Mouse (Mus musculus) midbrain, embryonic 15.5 days (tissue): ENCODE measurements around the gene Cep89. TPM values are rescaled to one million over a fixed set of nuclear protein-coding genes. Genes with fewer than 3 reads are reported as not detected.

ENCODE experiments used
- ATAC-seq: fragments of 200-750 bp; cut with Nextera tagmentation; replicated peaks from 2 replicates; pipeline ENCODE4 v1.8.0; 2017; ENCODE audit warnings: moderate TSS enrichment
- H3K27ac ChIP-seq: fragments of 300-500 bp; sonication (generic); 2 replicates; pipeline ENCODE4 v1.5.1; 2015; ENCODE audit warnings: mild to moderate bottlenecking, inconsistent platforms
- H3K27me3 ChIP-seq: fragments of 300-500 bp; sonication (generic); replicated peaks from 2 replicates; pipeline ENCODE4 v1.6.1; 2015; ENCODE audit warnings: inconsistent platforms
- H3K36me3 ChIP-seq: fragments of 300-500 bp; sonication (generic); replicated peaks from 2 replicates; pipeline ENCODE4 v1.6.1; 2015; ENCODE audit warnings: inconsistent platforms
- H3K4me1 ChIP-seq: fragments of 300-500 bp; sonication (generic); 2 replicates; pipeline ENCODE4 v1.6.1; 2015; ENCODE audit warnings: inconsistent platforms
- H3K4me2 ChIP-seq: fragments of 300-500 bp; sonication (generic); 2 replicates; pipeline ENCODE4 v1.6.1; 2015; ENCODE audit warnings: inconsistent platforms, mild to moderate bottlenecking, moderate library complexity
- H3K4me3 ChIP-seq: fragments of 300-500 bp; sonication (generic); 2 replicates; pipeline ENCODE4 v1.5.1; 2015; ENCODE audit warnings: mild to moderate bottlenecking, inconsistent platforms
- H3K9ac ChIP-seq: fragments of 300-500 bp; sonication (generic); 2 replicates; pipeline ENCODE4 v1.6.1; 2015; ENCODE audit warnings: mild to moderate bottlenecking, inconsistent platforms
- H3K9me3 ChIP-seq: fragments of 300-500 bp; sonication (generic); 2 replicates; pipeline ENCODE4 v1.6.1; 2016; ENCODE audit warnings: inconsistent platforms
- whole genome bisulfite sequencing: fragments of 180-500 bp; shearing (Covaris S2); methylation state at CpG from one replicate; pipeline ENCODE4 v1.1.7; 2015; ENCODE audit warnings: mixed read lengths; 5-methylcytosine and 5-hydroxymethylcytosine counted together
- polyA plus RNA-seq: library from polyadenylated mRNA; unstranded; fragments of >200 nt; fragmentation: Nextera tagmentation; extraction: Ambion mirVana; gene quantifications from 2 replicates; pipeline ENCODE4 v1.2.1, GENCODE M21; 2015

Cep89 gene
- polyA plus RNA-seq, 1 experiment from 2014 or later, result 35.8 TPM

GRCm38 (mm10) chr7:35371096-35371495 lies 25.7 kb upstream of the Cep89 start:
- Histone ChIP-seq H3K4me3 (no peak overlapping the region), H3K27ac (no peak overlapping the region), H3K27me3 (no peaks in the 10 kb centered on the region), H3K4me2 (no peak overlapping the region), H3K36me3 (no peaks in the 10 kb centered on the region), H3K4me1 (no peaks in the 10 kb centered on the region), H3K9ac (no peak overlapping the region), H3K9me3 (no peaks in the 10 kb centered on the region; the same call in 1 of the 2 replicates)
- WGBS, result 19% methylated on average over 14 of the region's 14 CpGs
- no peak for ATAC-seq

GRCm38 (mm10) chr7:35372483-35373017 lies 24.3 kb upstream of the Cep89 start:
- Histone ChIP-seq H3K27ac (no peak overlapping the region), H3K4me3 (no peak overlapping the region), H3K4me2 (no peak overlapping the region), H3K27me3 (no peaks in the 10 kb centered on the region), H3K9me3 (no peaks in the 10 kb centered on the region; the same call in 1 of the 2 replicates), H3K4me1 (no peaks in the 10 kb centered on the region), H3K36me3 (no peaks in the 10 kb centered on the region), H3K9ac (no peak overlapping the region)
- ATAC-seq, result no peak
- 93% methylated on average over 14 of the region's 14 CpGs for WGBS

GRCm38 (mm10) chr7:35373146-35373989 lies 23.5 kb upstream of the Cep89 start:
- no peak for ATAC-seq
- no peak overlapping the region for H3K4me2 ChIP-seq
- WGBS, result 60% methylated on average over 16 of the region's 16 CpGs
- H3K36me3 ChIP-seq, result no peaks in the 10 kb centered on the region
- no peaks in the 10 kb centered on the region for H3K4me1 ChIP-seq
- no peaks in the 10 kb centered on the region; the same call in 1 of the 2 replicates for H3K9me3 ChIP-seq
- no peak overlapping the region for H3K4me3 ChIP-seq
- H3K9ac ChIP-seq, result no peak overlapping the region
- H3K27ac ChIP-seq, result no peak overlapping the region
- H3K27me3 ChIP-seq, result no peaks in the 10 kb centered on the region

- Histone ChIP-seq H3K27me3 (no peaks in the 10 kb centered on the region), H3K4me3 (no peak overlapping the region)
These were observed 22.6 kb upstream of the Cep89 start for GRCm38 (mm10) chr7:35374265-35374664.

GRCm38 (mm10) chr7:35376623-35377022 lies 20.2 kb upstream of the Cep89 start:
- Histone ChIP-seq H3K9me3 (no peaks in the 10 kb centered on the region), H3K4me1 (no peaks in the 10 kb centered on the region), H3K27ac (no peak overlapping the region), H3K36me3 (no peaks in the 10 kb centered on the region), H3K9ac (no peak overlapping the region), H3K27me3 (no peaks in the 10 kb centered on the region), H3K4me2 (no peak overlapping the region), H3K4me3 (no peak overlapping the region)
- no peak for ATAC-seq
- WGBS, result 87% methylated on average over 9 of the region's 9 CpGs

More at GRCm38 (mm10) chr7:35374265-35374664, 22.6 kb upstream of the Cep89 start:
- ATAC-seq, result no peak
- Histone ChIP-seq H3K4me1 (no peaks in the 10 kb centered on the region), H3K9ac (no peak overlapping the region), H3K36me3 (no peaks in the 10 kb centered on the region), H3K9me3 (no peaks in the 10 kb centered on the region), H3K27ac (no peak overlapping the region), H3K4me2 (no peak overlapping the region)
- 87% methylated on average over 7 of the region's 7 CpGs for WGBS

GRCm38 (mm10) chr7:35379492-35380119 lies 17.2 kb upstream of the Cep89 start:
- no peak overlapping the region for H3K4me2 ChIP-seq
- no peak for ATAC-seq
- H3K27me3 ChIP-seq, result no peaks in the 10 kb centered on the region
- H3K9me3 ChIP-seq, result no peaks in the 10 kb centered on the region
- WGBS, result 51% methylated on average over 16 of the region's 16 CpGs
- H3K36me3 ChIP-seq, result no peaks in the 10 kb centered on the region
- no peak overlapping the region for H3K4me3 ChIP-seq
- H3K27ac ChIP-seq, result no peak overlapping the region
- no peaks in the 10 kb centered on the region for H3K4me1 ChIP-seq
- H3K9ac ChIP-seq, result no peak overlapping the region

- no peak for ATAC-seq
- H3K27me3 ChIP-seq, result no peaks in the 10 kb centered on the region
- no peak overlapping the region for H3K9ac ChIP-seq
- H3K4me3 ChIP-seq, result no peak overlapping the region
- no peaks in the 10 kb centered on the region for H3K4me1 ChIP-seq
- H3K9me3 ChIP-seq, result no peaks in the 10 kb centered on the region
- no peak overlapping the region for H3K4me2 ChIP-seq
- WGBS, result 89% methylated on average over 8 of the region's 8 CpGs
- no peak overlapping the region for H3K27ac ChIP-seq
- no peaks in the 10 kb centered on the region for H3K36me3 ChIP-seq
These were observed 16.5 kb upstream of the Cep89 start for GRCm38 (mm10) chr7:35380351-35380750.

- Histone ChIP-seq H3K9ac (no peak overlapping the region), H3K36me3 (no peaks in the 10 kb centered on the region), H3K9me3 (no peaks in the 10 kb centered on the region), H3K27me3 (no peaks in the 10 kb centered on the region), H3K4me2 (no peak overlapping the region), H3K4me3 (no peak overlapping the region), H3K27ac (no peak overlapping the region), H3K4me1 (no peaks in the 10 kb centered on the region)
- WGBS, result 43% methylated on average over 15 of the region's 16 CpGs
- ATAC-seq, result no peak
These were observed 15.0 kb upstream of the Cep89 start for GRCm38 (mm10) chr7:35381861-35382260.

- Histone ChIP-seq H3K27ac (no peak overlapping the region), H3K4me1 (no peaks in the 10 kb centered on the region), H3K9me3 (no peaks in the 10 kb centered on the region), H3K27me3 (no peaks in the 10 kb centered on the region), H3K4me3 (no peak overlapping the region), H3K4me2 (no peak overlapping the region), H3K9ac (no peak overlapping the region), H3K36me3 (no peaks in the 10 kb centered on the region)
- 55% methylated on average over 2 of the region's 2 CpGs for WGBS
- ATAC-seq, result no peak
These were observed 14.0 kb upstream of the Cep89 start for GRCm38 (mm10) chr7:35382706-35383353.

- Histone ChIP-seq H3K9ac (no peak overlapping the region), H3K27me3 (no peaks in the 10 kb centered on the region), H3K9me3 (no peaks in the 10 kb centered on the region), H3K27ac (no peak overlapping the region), H3K4me2 (no peak overlapping the region), H3K36me3 (no peaks in the 10 kb centered on the region), H3K4me3 (no peak overlapping the region), H3K4me1 (no peaks in the 10 kb centered on the region)
- ATAC-seq, result no peak
- 60% methylated on average over 6 of the region's 6 CpGs for WGBS
These were observed 10.3 kb upstream of the Cep89 start for GRCm38 (mm10) chr7:35386525-35386952.

GRCm38 (mm10) chr7:35388694-35389093 lies 8.1 kb upstream of the Cep89 start:
- Histone ChIP-seq H3K27me3 (no peaks in the 10 kb centered on the region), H3K9ac (no peak overlapping the region), H3K4me2 (no peak overlapping the region), H3K4me1 (no peaks in the 10 kb centered on the region), H3K4me3 (no peak overlapping the region), H3K9me3 (no peaks in the 10 kb centered on the region), H3K27ac (no peak overlapping the region), H3K36me3 (no peaks in the 10 kb centered on the region; the same call in 1 of the 2 replicates)
- 74% methylated on average over 6 of the region's 6 CpGs for WGBS
- ATAC-seq, result no peak

GRCm38 (mm10) chr7:35392935-35393334 lies 3.9 kb upstream of the Cep89 start:
- Histone ChIP-seq H3K36me3 (no peaks in the 10 kb centered on the region; the same call in 1 of the 2 replicates), H3K4me1 (peaks cover 17% of the 10 kb centered on the region), H3K27ac (no peak overlapping the region), H3K9ac (no peak overlapping the region), H3K4me2 (no peak overlapping the region), H3K4me3 (no peak overlapping the region), H3K9me3 (no peaks in the 10 kb centered on the region), H3K27me3 (no peaks in the 10 kb centered on the region)
- ATAC-seq, result no peak
- WGBS, result 61% methylated on average over 5 of the region's 5 CpGs
